Mouse (Mus musculus): ENCODE measurements around the gene Jph3. TPM values are rescaled to one million over a fixed set of nuclear protein-coding genes. Genes with fewer than 3 reads are reported as not detected.
A peak's percentile ranks its signal among the peaks of the same experiment; 100 is the strongest.

The Jph3 gene
- polyA plus RNA-seq, 2 experiments, result 0.19 to 0.25 TPM

DNA sequence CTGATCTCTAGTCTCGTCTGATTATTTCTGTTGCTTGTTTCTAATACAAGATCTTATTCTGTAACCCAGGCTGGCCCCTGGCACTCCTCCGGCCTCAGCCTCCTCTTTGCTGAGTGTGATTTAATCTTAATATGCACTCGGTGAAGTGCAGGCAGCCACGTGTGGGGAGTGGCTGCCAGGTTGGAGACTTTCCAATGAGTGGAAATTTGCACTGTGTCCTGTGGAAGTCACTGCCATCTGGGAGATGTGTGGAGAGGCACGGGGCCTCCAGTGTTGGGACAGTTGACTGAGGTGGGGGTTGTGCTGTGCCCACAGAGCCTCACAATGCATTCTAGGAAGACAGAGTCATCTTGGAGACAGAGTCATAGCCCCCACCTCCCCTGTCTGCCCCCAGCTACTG is 53.1 kb downstream of the Jph3 start:
- H3K9ac ChIP-seq (ENCODE audit: low read depth, low read length, severe bottlenecking), result no peak overlapping the region
- DNase-seq (ENCODE audit: low spot score) (no peak), ATAC-seq (ENCODE audit: low FRiP score, low read depth) (no peak)
- TF ChIP-seq POLR2A (IDR thresholded peaks at IDR 0.05; ENCODE audit: borderline replicate concordance, extremely low read depth, insufficient read depth, insufficient read length), result no peak
- no peaks in the 10 kb centered on the region for H3K27me3 ChIP-seq (ENCODE audit: control insufficient read depth, insufficient read depth, low read length)
- H3K4me2 ChIP-seq (replicated peaks; ENCODE audit: low read depth, low read length, severe bottlenecking), result no peak overlapping the region
- 70% methylated on average over 5 of the region's 5 CpGs for WGBS
- no peak overlapping the region for H3K4me3 ChIP-seq (replicated peaks; ENCODE audit: low read length)
- H3K27ac ChIP-seq (replicated peaks; ENCODE audit: low read depth, low read length), result no peak overlapping the region
- no peaks in the 10 kb centered on the region for H3K9me3 ChIP-seq (ENCODE audit: control insufficient read depth, low read length)
- peaks cover 3% of the 10 kb centered on the region; the same call in 1 of the 2 replicates for H3K4me1 ChIP-seq (ENCODE audit: control insufficient read depth, insufficient read depth, low read length)
- H3K36me3 ChIP-seq (ENCODE audit: control insufficient read depth, insufficient read depth, low read length), result no peaks in the 10 kb centered on the region

DNA sequence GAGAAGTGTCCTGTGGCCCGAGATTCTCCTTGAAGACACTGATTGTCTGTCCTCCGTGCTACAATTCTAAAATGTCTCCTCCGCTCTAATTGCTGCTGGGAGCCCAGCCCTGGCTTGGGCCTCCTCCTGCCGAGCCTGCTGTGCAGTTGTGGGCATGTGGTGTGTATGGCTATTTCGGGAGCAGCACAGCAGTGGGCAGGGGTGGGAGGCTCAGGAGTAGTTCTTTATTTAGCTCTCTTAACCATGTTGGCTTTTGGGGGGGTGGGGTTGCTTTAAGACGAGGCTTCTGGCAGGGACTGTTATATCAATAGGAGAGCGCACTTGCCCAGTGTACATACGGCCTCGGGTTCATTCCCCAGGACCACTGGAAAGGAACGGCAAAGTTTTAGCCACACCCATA is 57.1 kb downstream of the Jph3 start:
- peaks cover 3% of the 10 kb centered on the region; the same call in 1 of the 2 replicates for H3K4me1 ChIP-seq (ENCODE audit: control insufficient read depth, insufficient read depth, low read length)
- no peaks in the 10 kb centered on the region for H3K27me3 ChIP-seq (ENCODE audit: control insufficient read depth, insufficient read depth, low read length)
- H3K4me2 ChIP-seq (replicated peaks; ENCODE audit: low read depth, low read length, severe bottlenecking), result no peak overlapping the region
- 50% methylated on average over 10 of the region's 10 CpGs for WGBS
- no peaks in the 10 kb centered on the region for H3K36me3 ChIP-seq (ENCODE audit: control insufficient read depth, insufficient read depth, low read length)
- ATAC-seq (ENCODE audit: low FRiP score, low read depth) (peak; percentile 64), DNase-seq (ENCODE audit: low spot score) (peak; percentile 17)
- no peak for TF ChIP-seq POLR2A (IDR thresholded peaks at IDR 0.05; ENCODE audit: borderline replicate concordance, extremely low read depth, insufficient read depth, insufficient read length)
- H3K9ac ChIP-seq (ENCODE audit: low read depth, low read length, severe bottlenecking), result no peak overlapping the region
- no peaks in the 10 kb centered on the region for H3K9me3 ChIP-seq (ENCODE audit: control insufficient read depth, low read length)
- no peak overlapping the region for H3K4me3 ChIP-seq (replicated peaks; ENCODE audit: low read length)
- no peak overlapping the region for H3K27ac ChIP-seq (replicated peaks; ENCODE audit: low read depth, low read length)

DNA sequence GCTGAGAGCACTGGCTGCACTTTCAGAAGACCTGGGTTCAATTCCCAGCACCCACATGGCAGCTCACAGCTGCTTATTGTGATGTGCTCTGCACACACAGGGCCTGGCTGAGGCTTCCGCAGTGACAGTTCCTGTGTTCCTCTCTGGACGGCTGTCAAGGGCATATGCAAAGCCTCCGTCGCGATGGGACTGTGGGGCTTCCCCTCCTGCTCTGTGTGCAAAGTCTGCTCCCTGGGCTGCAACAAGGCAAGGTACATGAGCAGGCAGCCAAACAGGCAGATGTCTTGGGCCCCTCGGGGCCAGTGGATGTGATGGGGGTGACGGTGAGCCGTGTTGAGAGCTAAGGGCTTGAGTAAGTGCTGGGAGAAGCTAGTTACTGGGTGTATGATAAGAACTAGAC is 59.4 kb downstream of the Jph3 start:
- no peak for ATAC-seq (ENCODE audit: low FRiP score, low read depth)

DNA sequence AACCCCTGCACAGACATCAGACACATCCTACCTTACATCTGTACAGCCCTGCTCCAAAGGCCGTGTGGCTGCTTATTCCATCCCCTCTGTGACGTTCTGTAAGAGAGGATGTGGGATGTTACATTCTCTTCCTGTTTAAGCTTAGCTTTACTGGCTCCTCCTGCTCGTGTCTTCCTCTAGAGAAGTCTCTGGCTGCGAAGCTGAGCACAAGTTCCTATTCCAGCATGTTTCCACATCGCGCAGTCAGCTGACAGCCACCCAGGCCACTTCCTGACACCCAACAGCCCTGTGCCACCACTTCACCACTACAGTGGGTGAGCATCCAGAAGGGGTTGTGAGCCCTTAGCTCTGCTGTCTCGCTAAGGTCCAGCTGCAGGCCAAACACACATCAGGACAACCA is 62.7 kb downstream of the Jph3 start:
- DNase-seq (ENCODE audit: low spot score) (no peak), ATAC-seq (ENCODE audit: low FRiP score, low read depth) (no peak)
- Histone ChIP-seq H3K27me3 (ENCODE audit: control insufficient read depth, insufficient read depth, low read length) (no peaks in the 10 kb centered on the region), H3K9ac (ENCODE audit: low read depth, low read length, severe bottlenecking) (no peak overlapping the region), H3K4me1 (ENCODE audit: control insufficient read depth, insufficient read depth, low read length) (no peaks in the 10 kb centered on the region), H3K27ac (replicated peaks; ENCODE audit: low read depth, low read length) (no peak overlapping the region), H3K9me3 (ENCODE audit: control insufficient read depth, low read length) (no peaks in the 10 kb centered on the region), H3K4me2 (replicated peaks; ENCODE audit: low read depth, low read length, severe bottlenecking) (no peak overlapping the region), H3K36me3 (ENCODE audit: control insufficient read depth, insufficient read depth, low read length) (peaks cover 22% of the 10 kb centered on the region), H3K4me3 (replicated peaks; ENCODE audit: low read length) (no peak overlapping the region)
- whole genome bisulfite sequencing, result 76% methylated on average over 7 of the region's 7 CpGs
- no peak for TF ChIP-seq POLR2A (IDR thresholded peaks at IDR 0.05; ENCODE audit: borderline replicate concordance, extremely low read depth, insufficient read depth, insufficient read length)

More for the DNA sequence above, 59.4 kb downstream of the Jph3 start:
- WGBS, result 83% methylated on average over 8 of the region's 8 CpGs
- H3K4me2 ChIP-seq (replicated peaks; ENCODE audit: low read depth, low read length, severe bottlenecking), result no peak overlapping the region
- H3K9ac ChIP-seq (ENCODE audit: low read depth, low read length, severe bottlenecking), result no peak overlapping the region
- H3K9me3 ChIP-seq (ENCODE audit: control insufficient read depth, low read length), result no peaks in the 10 kb centered on the region
- H3K4me3 ChIP-seq (replicated peaks; ENCODE audit: low read length), result no peak overlapping the region
- TF ChIP-seq POLR2A (IDR thresholded peaks at IDR 0.05; ENCODE audit: borderline replicate concordance, extremely low read depth, insufficient read depth, insufficient read length), result no peak
- DNase-seq (ENCODE audit: low spot score), result no peak
- H3K4me1 ChIP-seq (ENCODE audit: control insufficient read depth, insufficient read depth, low read length), result 0 out of 2 replicates have a peak, but pooled peaks cover 3% of the 10 kb centered on the region
- H3K36me3 ChIP-seq (ENCODE audit: control insufficient read depth, insufficient read depth, low read length), result no peaks in the 10 kb centered on the region
- H3K27ac ChIP-seq (replicated peaks; ENCODE audit: low read depth, low read length), result no peak overlapping the region
- H3K27me3 ChIP-seq (ENCODE audit: control insufficient read depth, insufficient read depth, low read length), result no peaks in the 10 kb centered on the region

DNA sequence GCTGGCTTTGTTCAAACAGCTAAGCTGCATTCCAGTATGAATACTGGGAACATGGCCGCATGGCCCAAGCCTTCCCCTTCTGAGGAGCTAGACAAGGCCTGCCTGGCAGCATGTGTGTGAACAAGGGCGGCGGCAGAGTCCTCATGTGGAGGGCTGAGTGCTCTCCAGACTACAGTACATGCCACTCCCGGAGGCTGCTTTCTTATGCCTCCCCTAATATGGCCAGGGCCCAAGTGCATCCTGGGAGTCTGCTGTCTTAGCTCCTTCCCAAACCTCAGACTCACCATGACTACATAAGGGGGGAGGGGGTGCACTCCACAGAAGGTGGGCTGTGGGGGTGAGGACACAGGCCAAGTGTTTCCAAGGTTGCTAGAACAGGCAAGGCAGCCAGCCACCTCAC is 63.2 kb downstream of the Jph3 start:
- H3K36me3 ChIP-seq (ENCODE audit: control insufficient read depth, insufficient read depth, low read length), result peaks cover 27% of the 10 kb centered on the region
- no peak for TF ChIP-seq POLR2A (IDR thresholded peaks at IDR 0.05; ENCODE audit: borderline replicate concordance, extremely low read depth, insufficient read depth, insufficient read length)
- no peaks in the 10 kb centered on the region for H3K4me1 ChIP-seq (ENCODE audit: control insufficient read depth, insufficient read depth, low read length)
- no peak overlapping the region for H3K4me3 ChIP-seq (replicated peaks; ENCODE audit: low read length)
- H3K27me3 ChIP-seq (ENCODE audit: control insufficient read depth, insufficient read depth, low read length), result no peaks in the 10 kb centered on the region
- DNase-seq (ENCODE audit: low spot score), result no peak
- no peak overlapping the region for H3K9ac ChIP-seq (ENCODE audit: low read depth, low read length, severe bottlenecking)
- no peak overlapping the region for H3K27ac ChIP-seq (replicated peaks; ENCODE audit: low read depth, low read length)
- no peaks in the 10 kb centered on the region for H3K9me3 ChIP-seq (ENCODE audit: control insufficient read depth, low read length)
- ATAC-seq (ENCODE audit: low FRiP score, low read depth), result no peak
- no peak overlapping the region for H3K4me2 ChIP-seq (replicated peaks; ENCODE audit: low read depth, low read length, severe bottlenecking)
- WGBS, result 72% methylated on average over 4 of the region's 4 CpGs

DNA sequence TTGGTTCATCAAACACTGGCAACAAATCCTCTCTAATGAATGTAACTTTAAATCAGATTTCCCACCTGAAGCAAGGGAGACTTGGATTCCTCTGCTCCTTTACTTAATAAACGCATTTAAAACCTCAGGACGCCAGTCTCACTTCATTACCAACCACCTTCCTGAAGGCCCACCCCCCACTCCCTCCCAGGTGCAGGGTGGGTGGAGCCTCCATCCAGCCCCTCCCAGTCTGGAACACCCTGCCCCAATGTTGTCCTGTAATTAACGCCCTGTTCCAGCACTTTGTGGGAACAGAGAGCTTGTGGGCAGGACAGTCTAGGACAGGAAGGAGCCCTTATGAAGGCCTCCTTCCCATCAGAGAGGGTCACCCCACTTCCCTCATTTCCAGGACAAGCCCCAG is 64.7 kb downstream of the Jph3 start:
- ATAC-seq (ENCODE audit: low FRiP score, low read depth), result no peak
- H3K4me2 ChIP-seq (replicated peaks; ENCODE audit: low read depth, low read length, severe bottlenecking), result no peak overlapping the region
- H3K4me3 ChIP-seq (replicated peaks; ENCODE audit: low read length), result no peak overlapping the region
- H3K27ac ChIP-seq (replicated peaks; ENCODE audit: low read depth, low read length), result no peak overlapping the region
- DNase-seq (ENCODE audit: low spot score), result no peak
- no peaks in the 10 kb centered on the region for H3K27me3 ChIP-seq (ENCODE audit: control insufficient read depth, insufficient read depth, low read length)
- peaks cover 41% of the 10 kb centered on the region for H3K36me3 ChIP-seq (ENCODE audit: control insufficient read depth, insufficient read depth, low read length)
- no peaks in the 10 kb centered on the region for H3K4me1 ChIP-seq (ENCODE audit: control insufficient read depth, insufficient read depth, low read length)
- 33% methylated on average over 3 of the region's 3 CpGs for WGBS
- no peak overlapping the region for H3K9ac ChIP-seq (ENCODE audit: low read depth, low read length, severe bottlenecking)
- H3K9me3 ChIP-seq (ENCODE audit: control insufficient read depth, low read length), result no peaks in the 10 kb centered on the region
- no peak for TF ChIP-seq POLR2A (IDR thresholded peaks at IDR 0.05; ENCODE audit: borderline replicate concordance, extremely low read depth, insufficient read depth, insufficient read length)

Data from limb, embryonic 14.5 days (tissue).